Mouse (Mus musculus) heart, adult 11 months (tissue): Measurements from ENCODE around the gene Rflnb.

Experiments
- DNase-seq: peaks from one replicate; pipeline ENCODE4 v3.0.0; 2022

The Rflnb gene

DNA sequence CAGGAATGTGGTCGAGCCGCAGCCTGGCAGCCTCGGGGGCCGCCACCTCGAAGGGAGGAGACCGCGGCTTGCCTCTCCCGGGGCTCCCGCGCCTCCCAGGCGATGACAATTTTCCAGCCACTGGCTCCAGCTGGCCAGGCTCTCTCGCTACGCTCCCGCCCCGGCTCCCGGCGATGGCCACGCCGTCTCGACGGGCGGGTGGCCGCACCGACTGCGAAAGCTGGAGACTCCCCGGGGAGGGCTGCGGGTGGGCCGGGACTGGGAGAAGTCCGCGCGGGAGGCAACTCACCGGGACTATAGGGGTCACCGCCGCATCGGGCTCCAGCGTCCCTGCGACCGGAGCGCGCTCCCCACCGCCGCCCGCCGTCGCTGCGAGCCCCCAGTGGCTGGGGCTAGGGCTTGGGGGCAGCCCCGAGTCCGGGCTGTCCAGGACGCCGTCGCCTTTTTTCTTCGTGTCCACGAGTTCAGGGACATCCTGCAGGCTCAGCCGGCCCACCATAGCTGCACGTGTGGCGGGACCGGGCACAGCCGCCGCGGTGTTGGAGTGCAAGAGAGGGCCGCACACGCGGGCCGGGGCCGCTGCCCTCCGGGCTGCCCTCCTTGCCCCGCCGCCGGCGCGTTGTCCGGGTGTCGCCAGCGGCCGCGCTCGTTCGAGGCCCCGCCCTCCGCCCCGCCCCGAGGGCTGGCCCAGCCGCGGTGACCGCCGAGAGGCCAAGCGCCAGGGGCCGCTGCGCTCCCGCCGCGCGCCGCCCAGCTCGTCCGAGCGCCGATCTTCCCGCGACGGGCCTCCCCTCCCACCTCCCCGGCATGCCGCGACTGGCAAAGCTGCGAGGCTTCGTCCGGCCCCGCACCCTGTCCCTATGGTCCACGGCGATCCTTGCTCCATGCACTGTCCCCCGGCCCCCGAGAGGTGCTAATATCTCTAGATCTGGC lies at the start of gene Rflnb:
Rflnb (minus strand) TSS at position 644 of the 933 bp plus-strand sequence.
- DNase-seq: peak; percentile 99

DNA sequence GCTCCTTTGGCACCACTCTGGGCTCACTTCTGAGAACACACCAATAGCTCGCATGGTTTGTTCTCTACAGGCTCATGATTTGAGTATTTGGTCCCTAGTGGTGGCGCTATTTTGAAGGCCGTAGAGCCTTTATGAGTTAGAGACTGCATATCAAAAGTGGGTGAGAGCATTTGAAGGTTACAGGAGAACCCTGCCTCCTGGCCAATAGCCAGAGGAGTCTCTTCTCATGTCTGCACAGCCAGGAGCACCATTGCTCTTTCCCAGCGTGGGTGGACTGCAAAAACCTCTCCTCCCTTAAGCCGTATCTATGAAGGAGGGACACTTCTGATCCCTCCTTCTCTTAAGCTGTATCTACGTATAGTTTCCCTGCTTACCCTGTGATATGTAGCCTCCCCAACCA lies 49.8 kb upstream of the Rflnb start:
- no peak for DNase-seq

DNA sequence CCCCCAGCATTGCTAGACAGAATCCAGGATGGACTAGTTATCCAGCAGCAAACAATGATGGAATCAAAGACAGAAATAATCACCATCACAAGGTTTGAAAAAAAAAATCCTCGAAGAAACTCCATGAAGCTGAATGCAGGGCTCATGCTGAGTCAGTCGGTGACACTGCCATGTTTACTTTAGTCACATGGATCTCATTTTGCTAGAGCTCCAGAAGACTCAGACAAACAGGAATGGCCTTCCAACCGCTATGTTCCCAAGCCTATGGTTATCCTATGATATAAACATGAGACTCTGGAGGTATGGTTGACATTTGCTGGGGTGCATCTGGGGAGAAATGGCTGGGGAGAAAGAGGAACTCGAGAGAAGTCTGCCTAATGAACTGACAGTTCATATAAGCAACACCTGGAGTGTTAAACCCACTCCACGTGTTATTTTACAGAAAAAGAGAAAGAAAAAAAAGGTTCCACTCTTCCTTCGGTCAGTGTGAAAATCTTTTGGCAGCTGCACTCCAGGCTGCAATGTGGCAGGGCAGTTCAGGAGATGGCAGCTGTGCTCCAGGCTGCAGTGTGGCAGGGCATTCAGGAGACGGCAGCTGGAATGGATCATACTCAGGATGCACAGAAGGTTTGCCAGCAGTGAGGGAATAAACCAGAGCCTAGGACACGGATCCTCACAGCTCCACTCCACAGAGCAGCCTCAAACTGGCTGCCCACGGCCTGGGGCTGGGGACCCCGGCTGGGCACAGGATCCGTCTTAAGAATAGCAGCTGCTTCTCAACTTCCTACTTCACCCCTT lies 46.9 kb upstream of the Rflnb start:
- no peak for DNase-seq

DNA sequence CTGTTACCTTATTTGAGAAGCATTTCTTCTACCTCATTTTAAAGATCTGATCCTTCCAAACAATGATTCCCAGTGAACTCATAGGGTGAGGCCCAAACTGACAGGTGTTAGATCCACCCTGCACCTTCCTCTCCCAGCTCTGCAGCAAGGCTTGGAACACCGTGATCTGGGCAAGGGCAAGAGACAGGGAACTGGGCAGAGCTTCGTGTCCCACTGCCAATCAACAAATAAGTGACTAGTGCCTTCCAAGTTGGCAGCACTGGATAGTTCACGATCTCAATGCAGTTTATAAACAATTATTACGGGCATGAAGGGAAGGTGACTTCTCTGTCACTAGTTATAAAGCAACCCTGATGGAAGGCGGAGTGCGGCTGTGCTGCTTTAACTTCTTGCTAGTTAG lies 42.2 kb upstream of the Rflnb start:
- DNase-seq: peak; percentile 94

GRCm38 (mm10) chr11:76066563-76067156 lies 39.1 kb upstream of the Rflnb start:
- no peak for DNase-seq

GRCm38 (mm10) chr11:76065521-76066095 lies 38.0 kb upstream of the Rflnb start:
- peak; percentile 97 for DNase-seq

DNA sequence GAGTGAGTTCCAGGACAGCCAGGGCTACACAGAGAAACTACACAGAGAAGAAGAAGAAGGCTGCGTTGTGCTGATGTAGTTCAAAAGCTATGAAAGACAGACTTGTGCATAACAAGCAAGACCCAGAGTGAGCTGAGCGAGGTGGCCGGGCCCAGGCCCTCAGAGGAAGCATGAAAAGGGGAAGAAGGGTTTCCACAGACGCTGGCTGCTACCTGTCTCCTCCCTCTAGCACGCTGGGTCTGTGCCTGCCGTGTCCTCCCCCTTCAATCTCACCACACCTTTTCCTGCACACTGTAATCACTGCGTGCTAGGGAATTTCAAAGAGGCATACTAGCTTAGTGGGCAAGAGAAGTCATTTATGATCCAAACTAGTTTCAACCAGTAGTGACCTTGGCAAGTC lies 36.8 kb upstream of the Rflnb start:
- peak; percentile 89 for DNase-seq

- no peak for DNase-seq
These were observed 33.3 kb upstream of the Rflnb start for GRCm38 (mm10) chr11:76060906-76061305.

DNA sequence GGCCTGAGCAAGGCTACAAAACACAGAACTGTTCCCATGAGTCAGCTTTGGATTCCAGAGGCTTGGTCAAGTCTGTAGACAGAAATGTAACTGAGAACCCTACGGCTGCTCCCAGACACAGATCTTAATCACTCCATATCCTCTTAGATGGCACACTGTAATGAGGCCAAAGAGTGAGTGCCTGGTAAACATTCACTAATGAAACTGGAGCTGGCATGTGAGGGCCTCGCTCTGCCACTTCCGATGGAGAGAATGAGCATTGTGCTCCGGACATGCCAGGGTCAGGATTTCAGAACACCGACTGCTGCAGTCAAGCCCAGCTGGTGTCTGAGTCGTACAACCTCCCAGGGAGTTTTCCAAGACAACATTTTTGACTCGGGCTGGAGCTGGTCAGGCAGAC lies 32.4 kb upstream of the Rflnb start:
- no peak for DNase-seq

GRCm38 (mm10) chr11:76056487-76056886 lies 28.9 kb upstream of the Rflnb start:
- DNase-seq: no peak

DNA sequence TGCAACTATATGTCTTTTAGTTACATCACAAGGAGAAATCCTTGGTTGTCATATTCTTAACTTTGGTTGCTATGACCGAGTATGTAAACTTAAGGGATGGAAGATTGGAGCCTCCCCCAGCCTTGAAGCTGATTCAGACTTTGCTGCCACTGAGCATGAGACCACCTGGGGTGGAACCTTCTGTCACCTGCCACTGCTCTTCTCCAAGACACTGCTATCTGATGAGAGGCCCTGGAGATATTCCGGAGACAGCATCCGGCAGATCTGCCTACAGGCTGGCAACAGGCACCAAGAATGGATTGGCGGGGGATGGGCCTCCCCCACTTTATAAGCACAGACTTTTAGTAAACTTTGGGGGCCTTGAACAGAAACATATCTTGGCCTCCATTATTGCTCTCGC lies 24.9 kb upstream of the Rflnb start:
- DNase-seq: no peak

- DNase-seq: no peak
These were observed 23.5 kb upstream of the Rflnb start for GRCm38 (mm10) chr11:76050967-76051512.

GRCm38 (mm10) chr11:76050509-76050908 lies 22.9 kb upstream of the Rflnb start:
- no peak for DNase-seq

- DNase-seq: peak; percentile 94
These were observed 17.8 kb upstream of the Rflnb start for GRCm38 (mm10) chr11:76045367-76045766.

GRCm38 (mm10) chr11:76044468-76044867 lies 16.9 kb upstream of the Rflnb start:
- no peak for DNase-seq

DNA sequence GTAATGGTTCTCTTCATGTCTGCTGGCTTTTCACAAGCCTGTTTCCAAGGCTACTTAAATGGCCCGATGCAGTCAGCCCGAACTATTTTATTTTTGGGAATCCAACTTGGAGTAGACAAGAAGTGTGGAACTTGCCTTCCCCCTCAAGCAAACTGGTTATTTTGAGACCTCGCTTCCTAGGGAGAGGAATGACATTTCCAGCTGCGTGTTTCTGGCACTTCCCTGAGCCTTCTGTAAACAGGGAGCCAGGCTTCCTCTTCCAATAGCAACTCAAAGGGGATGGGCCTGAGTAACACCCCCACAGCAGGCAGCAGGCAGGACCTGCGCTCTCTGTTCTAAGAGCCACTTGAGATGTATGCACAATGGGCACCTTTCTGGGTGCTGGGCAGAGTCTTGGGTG lies 15.3 kb upstream of the Rflnb start:
- DNase-seq: peak; percentile 99

DNA sequence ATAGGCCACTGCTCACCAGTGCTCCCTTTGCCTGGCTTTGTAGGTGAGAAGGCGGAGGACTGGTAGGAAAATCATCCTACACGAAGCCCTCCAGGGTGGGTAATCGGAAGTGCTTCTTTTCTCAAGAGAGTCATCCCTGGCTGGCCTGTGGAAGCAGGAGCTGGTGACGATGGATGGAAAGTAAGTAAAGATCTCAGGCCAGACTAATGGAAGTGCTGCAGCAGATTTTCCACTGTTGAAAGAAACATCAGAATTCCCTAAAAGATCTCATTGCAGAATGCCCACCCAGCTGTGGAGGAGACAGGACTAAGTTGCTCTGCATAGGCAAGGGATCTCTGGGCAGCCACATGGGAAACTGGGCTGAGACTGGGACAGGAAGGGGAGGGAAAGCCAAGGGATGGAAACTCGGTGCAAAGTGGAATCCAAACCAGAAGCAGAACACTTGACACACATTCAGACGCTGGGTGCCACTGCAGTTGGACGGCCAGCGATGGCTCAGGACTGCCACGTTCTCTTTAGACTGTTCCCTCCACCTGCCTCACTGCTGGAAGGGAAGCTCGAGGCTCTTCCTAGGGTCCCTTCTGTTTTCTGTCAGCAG lies 14.6 kb upstream of the Rflnb start:
- peak; percentile 96 for DNase-seq

DNA sequence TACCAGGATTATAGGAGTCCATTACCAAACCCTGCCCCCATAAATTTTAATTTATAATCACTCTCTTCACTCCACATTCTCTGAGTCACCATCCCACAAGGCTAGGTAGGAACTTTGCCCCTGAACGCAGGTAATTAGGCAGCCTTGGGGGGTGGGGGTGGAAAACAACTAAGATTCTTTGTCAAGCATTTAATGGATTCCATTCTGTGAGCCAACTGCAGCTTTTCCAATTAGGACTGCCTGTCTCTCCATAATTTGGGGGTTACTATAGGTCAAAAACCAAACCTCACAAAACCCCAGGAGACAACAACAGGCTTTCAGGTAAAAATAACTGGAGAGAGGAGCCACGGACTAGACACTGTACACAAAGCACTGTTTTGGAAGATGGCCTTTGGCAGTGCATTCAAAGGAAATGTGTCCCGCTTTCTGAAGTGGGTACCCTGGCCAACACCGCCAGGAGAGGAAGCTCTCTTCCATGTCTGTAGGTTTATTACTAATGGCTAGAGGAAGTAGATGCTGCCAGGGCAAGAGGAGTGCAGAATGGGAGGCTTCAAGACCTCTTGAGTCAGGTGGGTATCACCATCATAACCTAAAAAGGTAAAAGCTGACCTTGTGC lies 13.3 kb upstream of the Rflnb start:
- DNase-seq: no peak

- no peak for DNase-seq
These were observed 12.5 kb upstream of the Rflnb start for GRCm38 (mm10) chr11:76040106-76040505.

DNA sequence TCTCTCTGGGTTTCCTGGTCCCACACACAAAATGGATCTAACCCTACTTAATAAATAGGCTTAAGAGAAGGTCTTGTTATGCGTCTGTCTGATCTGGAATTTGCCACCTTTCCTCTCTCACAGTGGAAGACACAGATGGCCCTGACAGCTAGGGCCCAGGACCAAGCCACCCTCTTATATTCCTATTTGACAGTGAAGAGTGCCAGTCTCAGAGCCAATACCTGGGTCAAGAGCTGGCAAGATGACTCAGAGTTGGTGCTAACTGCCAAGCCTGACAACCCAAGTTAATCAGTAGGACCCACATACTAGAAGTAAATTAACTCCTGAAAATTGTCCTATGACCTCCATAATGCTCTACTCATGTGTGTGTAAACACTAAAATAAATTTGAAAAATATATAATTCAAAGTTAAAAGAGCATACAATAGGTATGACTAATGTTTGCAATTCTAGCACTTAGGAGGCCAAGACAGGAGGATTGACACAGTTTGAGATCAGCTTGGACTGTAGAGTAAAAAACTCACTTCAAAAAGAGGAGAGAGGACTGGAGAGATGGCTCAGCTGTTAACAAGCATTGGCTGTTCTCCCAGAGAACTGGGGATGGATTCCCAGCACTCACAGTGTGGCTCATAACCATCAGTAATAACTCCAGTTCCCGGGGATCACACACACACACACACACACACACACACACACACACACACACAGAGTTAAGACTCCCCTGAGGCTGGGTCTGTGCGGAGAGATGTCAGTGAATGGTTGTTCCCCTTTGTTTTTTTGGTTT lies 11.9 kb upstream of the Rflnb start:
- DNase-seq: no peak
